Comparison of ENCODE assay signal across 8 mouse cellular contexts in the genomic region with DNA sequence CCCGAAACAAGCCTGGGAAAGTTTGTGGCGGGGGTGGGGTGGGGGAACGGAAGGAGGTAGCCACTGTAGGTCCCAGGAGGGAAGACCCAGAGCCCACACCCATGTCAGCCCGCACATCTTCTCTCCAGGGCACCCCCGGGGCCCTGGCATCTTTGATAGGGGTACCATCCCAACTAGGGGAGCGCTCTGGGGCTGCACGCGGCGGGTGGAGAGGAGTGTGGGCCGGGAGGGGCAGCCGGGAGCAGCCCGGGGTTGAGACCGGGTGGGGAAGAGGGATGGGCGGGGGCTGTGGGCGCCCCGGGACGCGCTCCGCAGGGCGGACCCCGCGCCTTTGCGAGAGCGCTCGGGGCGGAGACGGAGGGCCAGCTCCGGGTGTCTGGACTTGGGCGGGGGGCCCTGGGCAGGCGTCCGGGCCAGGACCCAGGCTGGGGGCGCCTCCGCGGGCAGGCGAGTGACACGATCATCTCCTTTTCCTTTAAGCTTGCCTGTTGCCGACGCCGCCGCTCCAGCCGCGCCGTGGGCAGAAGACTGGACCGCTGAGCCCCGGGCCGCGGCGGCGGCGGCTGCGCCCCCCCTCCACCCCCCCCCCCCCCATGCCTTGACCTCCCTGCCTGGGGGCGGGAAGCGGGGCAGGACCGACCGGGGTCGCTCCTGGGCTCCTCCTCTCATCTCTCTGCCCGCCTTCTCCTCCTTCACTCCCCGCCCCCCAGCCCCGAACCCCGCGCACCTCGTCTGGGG. TPM values are rescaled to one million over a fixed set of nuclear protein-coding genes. Genes with fewer than 3 reads are reported as not detected.
DNase-seq lines count a peak whose midpoint lies in the region; ATAC-seq and TF ChIP-seq lines count a peak whose summit lies in the region.

No protein-coding gene starts in this region.

- WGBS in embryonic facial prominence, embryonic 11.5 days, result 0% methylated on average over 14 of the region's 62 CpGs
- 1% methylated on average over 42 of the region's 62 CpGs for WGBS in heart, embryonic 11.5 days (ENCODE audit: insufficient replicate concordance)
- WGBS in kidney, embryonic 15.5 days, result 0% methylated on average over 21 of the region's 62 CpGs

- peak; percentile 70 for ATAC-seq in embryonic facial prominence, embryonic 11.5 days (replicated peaks; ENCODE audit: insufficient number of reproducible peaks, low FRiP score, low TSS enrichment, low read depth)
- ATAC-seq in heart, embryonic 11.5 days (replicated peaks; ENCODE audit: insufficient number of reproducible peaks, low FRiP score, low TSS enrichment), result peak; percentile 75
- ATAC-seq in kidney, embryonic 15.5 days (replicated peaks; ENCODE audit: low FRiP score), result peak; percentile 81
- no peak for ATAC-seq in inflammation-experienced regulatory T-cells, adult 6 months

- peaks cover 36% of the 10 kb centered on the region for H3K4me1 ChIP-seq in E14TG2a.4 (replicated peaks; ENCODE audit: low read depth, low read length)
- peaks cover 8% of the 10 kb centered on the region for H3K4me1 ChIP-seq in embryonic facial prominence, embryonic 11.5 days (ENCODE audit: control insufficient read depth, insufficient read depth, low read length)
- no peaks in the 10 kb centered on the region; the same call in 1 of the 2 replicates for H3K4me1 ChIP-seq in heart, embryonic 11.5 days (ENCODE audit: control insufficient read depth, insufficient read depth, low read length)
- H3K4me1 ChIP-seq in kidney, embryonic 15.5 days, result peaks cover 34% of the 10 kb centered on the region

- H3K9ac ChIP-seq in embryonic facial prominence, embryonic 11.5 days (replicated peaks; ENCODE audit: low read length), result peak overlapping the region; percentile 75
- peak overlapping the region; percentile 66 for H3K9ac ChIP-seq in heart, embryonic 11.5 days (ENCODE audit: low read depth, low read length)
- H3K9ac ChIP-seq in kidney, embryonic 15.5 days, result peak overlapping the region; percentile 78

- H3K9me3 ChIP-seq in E14TG2a.4 (ENCODE audit: low read length), result no peaks in the 10 kb centered on the region
- H3K9me3 ChIP-seq in embryonic facial prominence, embryonic 11.5 days (replicated peaks; ENCODE audit: control insufficient read depth, low read length), result no peaks in the 10 kb centered on the region
- no peaks in the 10 kb centered on the region for H3K9me3 ChIP-seq in heart, embryonic 11.5 days (replicated peaks; ENCODE audit: control insufficient read depth, low read length)
- H3K9me3 ChIP-seq in kidney, embryonic 15.5 days (replicated peaks), result no peaks in the 10 kb centered on the region

- peak overlapping the region; percentile 88 for H3K4me3 ChIP-seq in E14TG2a.4 (replicated peaks; ENCODE audit: low read length)
- peak overlapping the region; percentile 79 for H3K4me3 ChIP-seq in embryonic facial prominence, embryonic 11.5 days (ENCODE audit: low read depth, low read length)
- H3K4me3 ChIP-seq in heart, embryonic 11.5 days (ENCODE audit: low read depth, low read length), result peak overlapping the region; percentile 80
- peak overlapping the region; percentile 83 for H3K4me3 ChIP-seq in kidney, embryonic 15.5 days (replicated peaks)

- no peak for TF ChIP-seq CTCF in E14TG2a.4 (conservative IDR thresholded peaks at IDR 0.05; ENCODE audit: low read length)

- peak overlapping the region; percentile 97 for H3K4me2 ChIP-seq in embryonic facial prominence, embryonic 11.5 days (ENCODE audit: low read depth, low read length)
- peak overlapping the region; percentile 100 for H3K4me2 ChIP-seq in heart, embryonic 11.5 days
- peak overlapping the region; percentile 99 for H3K4me2 ChIP-seq in kidney, embryonic 15.5 days

- H3K27ac ChIP-seq in embryonic facial prominence, embryonic 11.5 days (replicated peaks; ENCODE audit: low read depth, low read length), result peak overlapping the region; percentile 52
- peak overlapping the region; percentile 47 for H3K27ac ChIP-seq in heart, embryonic 11.5 days (ENCODE audit: low read depth, low read length)
- peak overlapping the region; percentile 90 for H3K27ac ChIP-seq in kidney, embryonic 15.5 days

- no peaks in the 10 kb centered on the region for H3K36me3 ChIP-seq in E14TG2a.4 (ENCODE audit: insufficient read depth, low read length)
- no peaks in the 10 kb centered on the region for H3K36me3 ChIP-seq in embryonic facial prominence, embryonic 11.5 days (replicated peaks; ENCODE audit: control insufficient read depth, insufficient read depth, low read depth, low read length)
- no peaks in the 10 kb centered on the region for H3K36me3 ChIP-seq in heart, embryonic 11.5 days (ENCODE audit: control insufficient read depth, insufficient read depth, low read length)
- no peaks in the 10 kb centered on the region for H3K36me3 ChIP-seq in kidney, embryonic 15.5 days

- peak; percentile 46 for DNase-seq in adipocyte (ENCODE audit: low spot score)
- peak; percentile 65 for DNase-seq in embryonic facial prominence, embryonic 11.5 days (ENCODE audit: low spot score)
- peak; percentile 23 for DNase-seq in lung, postnatal 25 days (ENCODE audit: low spot score)
- peak; percentile 80 for DNase-seq in skeletal muscle tissue, adult 2 months (ENCODE audit: low read depth, low spot score)

- H3K27me3 ChIP-seq in E14TG2a.4 (ENCODE audit: insufficient read depth, low read length), result peaks cover 85% of the 10 kb centered on the region
- H3K27me3 ChIP-seq in embryonic facial prominence, embryonic 11.5 days (ENCODE audit: control insufficient read depth, insufficient read depth, low read length), result peaks cover 28% of the 10 kb centered on the region
- H3K27me3 ChIP-seq in heart, embryonic 11.5 days (ENCODE audit: control insufficient read depth, insufficient read depth, low read length), result peaks cover 43% of the 10 kb centered on the region
- peaks cover 79% of the 10 kb centered on the region for H3K27me3 ChIP-seq in kidney, embryonic 15.5 days

RNA-seq across cellular contexts. Expression of a gene that starts 0.6 kb away (rescaled TPM):
- polyA plus RNA-seq in embryonic facial prominence, embryonic 11.5 days (2014; fragmentation: Nextera tagmentation; extraction: Ambion mirVana), result 3.7 and 4.9 TPM in 2 replicates
- 3.0 and 5.0 TPM in 2 replicates for polyA plus RNA-seq in heart, embryonic 11.5 days (2014; fragmentation: Nextera tagmentation; extraction: Ambion mirVana)
- 9.1 and 12.3 TPM in 2 replicates for polyA plus RNA-seq in kidney, embryonic 15.5 days (2015; fragmentation: Nextera tagmentation; extraction: Ambion mirVana)
- under 1 TPM in 1 of 3 experiments, not detected in 2; 0.14 TPM for polyA plus RNA-seq in inflammation-experienced regulatory T-cells, adult 6 months (2017; shearing (Covaris generic))

Comparison
In these comparisons a context has a peak if more than half of its experiments do, and no peak if none do; other contexts are left out.
1. DNase-seq: peak in every context shown above with its lines; median percentile 80 in skeletal muscle tissue, adult 2 months; 65 in embryonic facial prominence, embryonic 11.5 days; 46 in adipocyte; 23 in lung, postnatal 25 days.